Mouse (Mus musculus) hindlimb bud, embryonic 11.5 days (tissue): ENCODE results near the gene Olfr1369-ps1.

Experiments
- DNase-seq: peaks from one replicate; pipeline ENCODE4 v3.0.0-alpha.2; 2012; ENCODE audit warnings: low read depth, low spot score; ENCODE audit errors: extremely low spot score

Gene Olfr1369-ps1

GRCm38 (mm10) chr13:21168371-21169011, 57.2 kb downstream of the Olfr1369-ps1 start:
- DNase-seq, result no peak
